Mouse (Mus musculus) v-Abl transformed pro-B cells (cell line): ENCODE measurements at regions not wholly inside any gene's neighbourhood (a gene's known extent, or its start where the extent isn't known, plus 50 kb on each side); places are given as distances from the start of the nearest gene placed in this dataset.

Experiments
- in situ Hi-C, 2 experiments: fragments of 400-800 bp; cut with MboI; formaldehyde crosslinking; loops; one replicate each; pipeline ENCODE4 v1.15.1; 2025; ENCODE audit not compliant: unreplicated experiment in 2 of 2

- in situ Hi-C loops: loop anchor here in 1 of 2 experiments (25.0 kb wide), 1 partner anchor 799 kb away; no protein-coding TSS in a partner anchor
Observed at GRCm38 (mm10) chr10:95087864-95088570, 143.4 kb upstream of the Plxnc1 start.

GRCm38 (mm10) chr10:95086755-95087154 lies 142.1 kb upstream of the Plxnc1 start:
- in situ Hi-C loops: loop anchor here in 1 of 2 experiments (25.0 kb wide), 1 partner anchor 801 kb away; no protein-coding TSS in a partner anchor

- in situ Hi-C loops: loop anchor here in 1 of 2 experiments (25.0 kb wide), 1 partner anchor 802 kb away; no protein-coding TSS in a partner anchor
Observed at GRCm38 (mm10) chr10:95085688-95086268, 141.1 kb upstream of the Plxnc1 start.

- in situ Hi-C loops: loop anchor here in 1 of 2 experiments (25.0 kb wide), 1 partner anchor 804 kb away; no protein-coding TSS in a partner anchor
Observed at GRCm38 (mm10) chr10:95083341-95084148, 138.9 kb upstream of the Plxnc1 start.

DNA sequence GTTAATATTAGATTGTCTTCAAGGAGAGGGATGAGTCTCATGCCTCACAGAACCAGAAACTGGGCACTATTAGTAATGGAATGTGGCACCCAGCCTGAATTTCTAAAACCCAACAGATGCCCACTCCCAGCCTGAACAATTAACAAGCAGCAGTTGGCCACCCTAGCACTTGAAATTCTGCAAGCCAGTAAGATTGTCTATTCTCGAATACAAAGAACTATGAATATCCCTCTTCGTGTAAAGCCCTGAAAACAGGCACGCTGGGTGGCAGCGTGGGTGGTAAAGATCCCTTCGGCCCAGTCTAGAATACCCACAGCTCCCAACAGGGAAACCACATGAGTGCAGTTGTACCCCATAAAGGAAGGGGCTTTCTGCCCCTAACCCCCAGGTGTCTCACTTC lies 138.0 kb upstream of the Plxnc1 start:
- in situ Hi-C loops: loop anchor here in 1 of 2 experiments (25.0 kb wide), 1 partner anchor 805 kb away; no protein-coding TSS in a partner anchor

DNA sequence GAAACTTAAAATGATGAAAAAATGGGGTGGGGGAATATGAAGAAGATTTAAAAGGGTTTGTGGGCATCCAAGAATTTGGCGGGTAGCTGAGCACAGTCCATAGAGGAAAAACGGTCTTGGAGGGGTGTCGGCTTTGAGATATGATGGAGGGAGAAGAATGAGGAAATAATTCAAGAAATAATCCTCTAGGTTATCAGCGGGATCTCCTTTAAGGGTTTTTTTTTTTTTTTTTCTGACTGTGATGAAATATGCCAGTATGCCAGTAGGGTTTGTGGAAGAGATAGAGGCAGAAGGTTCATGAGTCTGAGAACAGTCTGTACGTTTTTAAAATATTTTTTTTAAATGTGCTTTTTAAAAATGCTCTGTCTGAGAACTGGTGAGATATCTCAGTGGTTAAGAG lies 135.3 kb upstream of the Plxnc1 start:
- in situ Hi-C loops: loop anchor here (5.0 to 25.0 kb wide), 3 partner anchors 68 to 807 kb away; no protein-coding TSS in a partner anchor

- in situ Hi-C loops: loop anchor here (5.0 to 25.0 kb wide), 3 partner anchors 64 to 811 kb away; no protein-coding TSS in a partner anchor
Observed at GRCm38 (mm10) chr10:95076421-95076820, 131.8 kb upstream of the Plxnc1 start.

GRCm38 (mm10) chr10:95075897-95076296 lies 131.3 kb upstream of the Plxnc1 start:
- in situ Hi-C loops: loop anchor here (5.0 to 25.0 kb wide), 3 partner anchors 64 to 811 kb away; no protein-coding TSS in a partner anchor

GRCm38 (mm10) chr10:95074959-95075590 lies 130.4 kb upstream of the Plxnc1 start:
- in situ Hi-C loops: loop anchor here (5.0 to 25.0 kb wide), 3 partner anchors 63 to 812 kb away; no protein-coding TSS in a partner anchor

DNA sequence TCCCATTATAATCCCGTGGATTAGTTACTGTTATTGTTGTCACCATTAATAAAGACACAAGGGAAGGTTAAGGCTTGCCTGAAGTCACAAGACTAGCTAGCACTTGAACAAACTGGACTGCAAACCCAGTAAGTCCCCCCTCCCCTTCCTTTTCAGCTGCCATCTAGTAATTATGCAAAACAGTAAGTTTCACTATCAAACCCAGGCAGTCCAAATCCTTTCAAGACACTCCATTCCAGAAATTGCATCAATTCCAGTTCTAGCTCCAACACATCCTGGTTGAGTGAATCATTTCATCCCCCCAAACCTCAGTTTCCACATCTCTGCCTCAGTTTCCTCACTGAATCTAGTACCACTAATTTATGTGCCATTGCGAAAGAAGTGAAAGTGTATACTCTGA lies 129.7 kb upstream of the Plxnc1 start:
- in situ Hi-C loops: no loop called here

GRCm38 (mm10) chr10:95067971-95068370 lies 123.3 kb upstream of the Plxnc1 start:
- in situ Hi-C loops: no loop called here

DNA sequence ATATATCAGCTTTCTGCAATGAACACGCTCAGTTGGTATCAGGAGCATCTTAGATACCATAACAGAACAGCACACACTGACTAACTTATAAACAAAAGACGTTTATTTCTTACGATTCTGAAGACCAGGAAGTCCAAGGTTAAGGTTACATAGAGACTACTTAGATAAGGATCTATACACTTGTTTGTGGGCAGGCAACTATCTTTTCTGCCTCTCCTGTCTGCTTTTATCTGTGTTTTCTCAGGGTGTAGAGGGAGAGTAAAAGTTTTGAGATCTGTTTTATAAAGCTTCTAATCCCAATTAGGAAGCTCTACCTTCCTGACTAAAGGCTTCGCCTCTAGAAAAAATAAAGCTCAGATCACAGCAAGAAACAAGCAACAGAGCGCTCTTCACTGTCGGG lies 122.1 kb upstream of the Plxnc1 start:
- in situ Hi-C loops: no loop called here

GRCm38 (mm10) chr10:95059486-95060091 lies 115.0 kb upstream of the Plxnc1 start:
- in situ Hi-C loops: no loop called here

DNA sequence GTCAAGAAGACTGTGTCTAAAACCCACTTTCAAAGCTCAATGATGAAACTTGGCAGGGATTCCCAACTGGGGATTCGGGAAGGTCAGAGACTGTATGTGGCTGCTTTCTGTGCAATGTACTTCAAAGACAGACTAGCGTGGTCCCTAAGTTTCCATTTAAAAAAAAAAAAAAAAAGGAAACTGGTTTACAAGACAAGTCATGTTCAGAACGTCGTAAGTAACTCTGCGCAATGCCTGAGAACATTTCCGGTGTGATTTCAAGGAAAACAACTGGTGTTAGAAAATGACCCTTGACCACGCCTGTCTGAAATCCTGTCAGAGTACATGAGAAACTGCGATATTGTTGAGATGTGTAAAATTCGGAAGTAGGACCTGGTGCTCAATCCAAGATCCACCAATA lies 114.4 kb upstream of the Plxnc1 start:
- in situ Hi-C loops: no loop called here

- in situ Hi-C loops: no loop called here
Observed at GRCm38 (mm10) chr10:95057051-95057714, 112.5 kb upstream of the Plxnc1 start.

- in situ Hi-C loops: no loop called here
Observed at GRCm38 (mm10) chr10:95056541-95056940, 111.9 kb upstream of the Plxnc1 start.

DNA sequence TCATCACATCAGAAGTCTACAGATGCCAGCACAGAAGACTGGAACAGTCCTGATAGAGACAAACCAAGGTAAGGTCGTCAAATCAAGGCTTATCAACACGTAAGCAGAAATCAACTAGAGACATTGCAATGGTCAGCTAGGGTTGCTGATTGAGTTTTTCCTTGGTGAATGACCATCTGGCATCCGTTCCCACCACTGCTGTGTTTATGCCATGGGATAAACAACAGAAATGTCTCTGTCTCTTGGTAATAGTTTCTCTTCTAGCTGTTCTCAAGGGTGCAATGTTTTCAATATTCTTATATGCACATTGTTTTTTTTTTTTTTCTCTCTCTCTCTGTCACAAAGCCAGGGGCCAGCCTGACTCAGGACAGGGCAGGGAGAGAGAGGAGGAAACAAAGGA lies 110.2 kb upstream of the Plxnc1 start:
- in situ Hi-C loops: no loop called here

DNA sequence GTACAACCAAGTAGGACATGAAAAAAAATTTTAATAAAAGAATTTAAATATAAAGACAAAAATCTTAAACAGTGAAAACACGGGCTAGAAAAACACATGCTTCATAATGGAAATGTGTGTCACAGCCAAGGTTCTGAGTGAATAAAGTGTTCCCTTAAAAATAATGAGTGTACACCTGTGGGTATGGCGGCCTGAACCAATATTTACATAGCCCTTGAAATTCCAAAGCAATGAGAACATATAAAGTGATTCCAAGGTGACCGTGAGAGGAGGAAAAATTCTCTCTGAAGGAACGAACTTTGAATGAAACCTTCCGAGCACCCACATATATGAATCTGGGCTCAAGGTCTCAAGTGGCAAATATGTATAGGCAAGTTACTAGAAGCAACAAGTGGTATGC lies 104.2 kb upstream of the Plxnc1 start:
- in situ Hi-C loops: no loop called here

- in situ Hi-C loops: no loop called here
Observed at GRCm38 (mm10) chr10:95043978-95044377, 99.3 kb upstream of the Plxnc1 start.
